In the genomic region with DNA sequence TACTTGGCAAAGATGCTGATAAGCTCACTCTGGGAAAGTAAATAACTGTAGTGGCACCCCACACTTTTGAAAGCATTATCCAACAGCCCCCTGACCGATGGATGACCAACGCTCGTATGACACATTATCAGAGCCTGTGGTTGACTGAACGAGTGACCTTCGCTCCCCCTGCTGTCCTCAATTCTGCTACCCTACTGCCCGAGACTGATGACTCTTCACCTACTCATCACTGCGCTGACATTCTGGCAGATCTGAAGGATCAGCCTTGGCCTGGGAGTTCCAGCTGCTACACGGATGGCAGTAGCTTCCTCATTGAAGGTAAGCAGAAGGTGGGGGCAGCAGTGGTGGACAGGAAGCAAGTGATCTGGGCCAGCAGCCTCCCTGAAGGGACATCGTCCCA, we compare ENCODE assay signal across 7 mouse cellular contexts. TPM values are rescaled to one million over a fixed set of nuclear protein-coding genes. Genes with fewer than 3 reads are reported as not detected.
"Had no signal": no experiment of that assay in that cellular context is flagged by ENCODE, and none has a peak within 500 bp of the region (broad histone marks: within the 10 kb centered on the region; RNA-seq: fewer than 3 reads in every experiment).

No protein-coding gene starts in this region.

RNA-seq across cellular contexts. Expression of gene Gm11084, which starts 27.5 kb away (rescaled TPM):
- total RNA-seq: layer of hippocampus, adult 18-20 months; layer of hippocampus, postnatal 14 days; left cerebral cortex, adult 8-10 months; left cerebral cortex, postnatal 14 days; left cerebral cortex, postnatal 4 days; megakaryocyte-erythroid progenitor cell, adult 5-6 weeks; midbrain, postnatal 0 days had no signal
